Mouse (Mus musculus) hindbrain, embryonic 12.5 days (tissue): Measurements from ENCODE around the gene Plxnb2. TPM values are rescaled to one million over a fixed set of nuclear protein-coding genes. Genes with fewer than 3 reads are reported as not detected.

Source experiments
- ATAC-seq: fragments of 200-750 bp; cut with Nextera tagmentation; 2 replicates; pipeline ENCODE4 v1.8.0; 2017; ENCODE audit warnings: moderate TSS enrichment; ENCODE audit not compliant: low FRiP score
- H3K27ac ChIP-seq: fragments of 300-500 bp; sonication (generic); 2 replicates; pipeline ENCODE4 v1.5.1; 2016; ENCODE audit warnings: mild to moderate bottlenecking
- H3K27me3 ChIP-seq: fragments of 300-500 bp; sonication (generic); 2 replicates; pipeline ENCODE4 v1.6.1; 2016; ENCODE audit warnings: mild to moderate bottlenecking
- H3K36me3 ChIP-seq: fragments of 300-500 bp; sonication (generic); 2 replicates; pipeline ENCODE4 v1.6.1; 2016; ENCODE audit warnings: mild to moderate bottlenecking
- H3K4me1 ChIP-seq: fragments of 300-500 bp; sonication (generic); 2 replicates; pipeline ENCODE4 v1.6.1; 2016
- H3K4me2 ChIP-seq: fragments of 300-500 bp; sonication (generic); replicated peaks from 2 replicates; pipeline ENCODE4 v1.6.1; 2016; ENCODE audit warnings: mild to moderate bottlenecking
- H3K4me3 ChIP-seq: fragments of 300-500 bp; sonication (generic); 2 replicates; pipeline ENCODE4 v1.5.1; 2016; ENCODE audit warnings: mild to moderate bottlenecking
- H3K9ac ChIP-seq: fragments of 300-500 bp; sonication (generic); 2 replicates; pipeline ENCODE4 v1.6.1; 2016; ENCODE audit warnings: mild to moderate bottlenecking, moderate library complexity
- H3K9me3 ChIP-seq: fragments of 300-500 bp; sonication (generic); replicated peaks from 2 replicates; pipeline ENCODE4 v1.6.1; 2016; ENCODE audit warnings: mild to moderate bottlenecking
- WGBS: fragments of 180-500 bp; shearing (Covaris S2); methylation state at CpG from one replicate; pipeline ENCODE4 v1.1.7; 2016; 5-methylcytosine and 5-hydroxymethylcytosine counted together
- polyA plus RNA-seq: library from polyadenylated mRNA; unstranded; fragments of >200 nt; fragmentation: Nextera tagmentation; extraction: Ambion mirVana; gene quantifications from 2 replicates; pipeline ENCODE4 v1.2.1, GENCODE M21; 2016

The Plxnb2 gene
- polyA plus RNA-seq, 1 experiment from 2014 or later = 167 TPM

- no peak for ATAC-seq
- H3K36me3 ChIP-seq = peaks cover 37% of the 10 kb centered on the region
- H3K4me2 ChIP-seq = peak overlapping the region; percentile 64
- H3K27me3 ChIP-seq = peaks cover 32% of the 10 kb centered on the region
- H3K9me3 ChIP-seq = no peaks in the 10 kb centered on the region
- H3K9ac ChIP-seq = no peak overlapping the region
- 82% methylated on average over 24 of the region's 24 CpGs for WGBS
- peak overlapping the region; percentile 58; the same call in 1 of the 2 replicates for H3K4me3 ChIP-seq
- H3K4me1 ChIP-seq = peaks cover 33% of the 10 kb centered on the region
- no peak overlapping the region for H3K27ac ChIP-seq
Observed at GRCm38 (mm10) chr15:89145813-89146350, 34.7 kb downstream of the Plxnb2 start.

- 85% methylated on average over 11 of the region's 11 CpGs for WGBS
- Histone ChIP-seq H3K4me3 (no peak overlapping the region), H3K36me3 (peaks cover 37% of the 10 kb centered on the region), H3K27ac (no peak overlapping the region), H3K4me2 (no peak overlapping the region), H3K9me3 (no peaks in the 10 kb centered on the region), H3K27me3 (peaks cover 37% of the 10 kb centered on the region), H3K4me1 (peaks cover 37% of the 10 kb centered on the region), H3K9ac (no peak overlapping the region)
- ATAC-seq = no peak
Observed at GRCm38 (mm10) chr15:89144965-89145364, 35.6 kb downstream of the Plxnb2 start.

GRCm38 (mm10) chr15:89143134-89143533 lies 37.5 kb downstream of the Plxnb2 start:
- WGBS = 87% methylated on average over 2 of the region's 2 CpGs
- peaks cover 40% of the 10 kb centered on the region for H3K4me1 ChIP-seq
- no peak for ATAC-seq

GRCm38 (mm10) chr15:89141905-89142304 lies 38.7 kb downstream of the Plxnb2 start:
- Histone ChIP-seq H3K27ac (no peak overlapping the region), H3K36me3 (peaks cover 37% of the 10 kb centered on the region), H3K4me2 (no peak overlapping the region), H3K9me3 (no peaks in the 10 kb centered on the region), H3K4me3 (no peak overlapping the region), H3K27me3 (peaks cover 37% of the 10 kb centered on the region), H3K4me1 (peaks cover 34% of the 10 kb centered on the region), H3K9ac (no peak overlapping the region)
- 72% methylated on average over 4 of the region's 4 CpGs for WGBS
- no peak for ATAC-seq

More at GRCm38 (mm10) chr15:89143134-89143533, 37.5 kb downstream of the Plxnb2 start:
- no peak overlapping the region for H3K4me2 ChIP-seq
- no peak overlapping the region for H3K4me3 ChIP-seq
- no peak overlapping the region for H3K9ac ChIP-seq
- no peak overlapping the region for H3K27ac ChIP-seq
- no peaks in the 10 kb centered on the region for H3K9me3 ChIP-seq
- peaks cover 46% of the 10 kb centered on the region for H3K27me3 ChIP-seq
- H3K36me3 ChIP-seq = peaks cover 37% of the 10 kb centered on the region

GRCm38 (mm10) chr15:89141443-89141842 lies 39.1 kb downstream of the Plxnb2 start:
- Histone ChIP-seq H3K27ac (no peak overlapping the region), H3K27me3 (peaks cover 37% of the 10 kb centered on the region), H3K4me3 (0 out of 2 replicates have a peak overlapping the region, but pooled peaks have one; percentile 52), H3K9me3 (no peaks in the 10 kb centered on the region), H3K4me1 (peaks cover 29% of the 10 kb centered on the region), H3K4me2 (no peak overlapping the region), H3K9ac (no peak overlapping the region), H3K36me3 (peaks cover 37% of the 10 kb centered on the region)
- no peak for ATAC-seq
- 33% methylated on average over 5 of the region's 5 CpGs for WGBS

GRCm38 (mm10) chr15:89140659-89141252 lies 39.8 kb downstream of the Plxnb2 start, which contains the start of gene Mapk12:
Mapk12 (minus strand) TSS chr15:89140703.
- peaks cover 35% of the 10 kb centered on the region for H3K36me3 ChIP-seq
- H3K4me1 ChIP-seq = peaks cover 23% of the 10 kb centered on the region
- H3K9me3 ChIP-seq = no peaks in the 10 kb centered on the region
- H3K4me3 ChIP-seq = peak within 1 kb of the TSS; percentile 52
- H3K27ac ChIP-seq = no peak within 1 kb of the TSS
- peak; percentile 72 for ATAC-seq
- under 1% methylated on average over 21 of the region's 21 CpGs for WGBS
- peak within 1 kb of the TSS; percentile 68 for H3K9ac ChIP-seq
- H3K4me2 ChIP-seq = peak within 1 kb of the TSS; percentile 97
- H3K27me3 ChIP-seq = peaks cover 33% of the 10 kb centered on the region

- Histone ChIP-seq H3K27me3 (peaks cover 28% of the 10 kb centered on the region), H3K9ac (peak overlapping the region; percentile 68), H3K36me3 (peaks cover 29% of the 10 kb centered on the region), H3K9me3 (no peaks in the 10 kb centered on the region), H3K4me1 (peaks cover 23% of the 10 kb centered on the region), H3K27ac (no peak overlapping the region), H3K4me2 (peak overlapping the region; percentile 97), H3K4me3 (peak overlapping the region; percentile 52)
- WGBS = under 1% methylated on average over 48 of the region's 53 CpGs
- ATAC-seq = peak; percentile 55
Observed at GRCm38 (mm10) chr15:89140048-89140658, 40.4 kb downstream of the Plxnb2 start.

- H3K36me3 ChIP-seq = peaks cover 13% of the 10 kb centered on the region
- H3K4me1 ChIP-seq = peaks cover 23% of the 10 kb centered on the region
- peaks cover 28% of the 10 kb centered on the region for H3K27me3 ChIP-seq
- no peaks in the 10 kb centered on the region for H3K9me3 ChIP-seq
- no peak overlapping the region for H3K9ac ChIP-seq
- no peak overlapping the region for H3K4me3 ChIP-seq
- WGBS = 89% methylated on average over 6 of the region's 6 CpGs
- no peak for ATAC-seq
- H3K4me2 ChIP-seq = no peak overlapping the region
- no peak overlapping the region for H3K27ac ChIP-seq
Observed at GRCm38 (mm10) chr15:89138531-89138930, 42.1 kb downstream of the Plxnb2 start.

- no peak overlapping the region for H3K9ac ChIP-seq
- H3K9me3 ChIP-seq = no peaks in the 10 kb centered on the region
- WGBS = 83% methylated on average over 7 of the region's 7 CpGs
- H3K4me1 ChIP-seq = peaks cover 23% of the 10 kb centered on the region
- H3K4me2 ChIP-seq = no peak overlapping the region
- no peak for ATAC-seq
- H3K4me3 ChIP-seq = no peak overlapping the region
- H3K36me3 ChIP-seq = peaks cover 8% of the 10 kb centered on the region
- H3K27me3 ChIP-seq = peaks cover 28% of the 10 kb centered on the region
- H3K27ac ChIP-seq = no peak overlapping the region
Observed at GRCm38 (mm10) chr15:89138046-89138405, 42.6 kb downstream of the Plxnb2 start.

GRCm38 (mm10) chr15:89137378-89138045 lies 43.1 kb downstream of the Plxnb2 start:
- Histone ChIP-seq H3K4me3 (no peak overlapping the region), H3K36me3 (peaks cover 3% of the 10 kb centered on the region; the same call in 1 of the 2 replicates), H3K27ac (no peak overlapping the region), H3K4me1 (peaks cover 23% of the 10 kb centered on the region), H3K9me3 (no peaks in the 10 kb centered on the region), H3K9ac (no peak overlapping the region), H3K27me3 (peaks cover 28% of the 10 kb centered on the region), H3K4me2 (no peak overlapping the region)
- ATAC-seq = no peak
- WGBS = 74% methylated on average over 11 of the region's 11 CpGs

GRCm38 (mm10) chr15:89136461-89137155 lies 44.0 kb downstream of the Plxnb2 start:
- Histone ChIP-seq H3K4me2 (no peak overlapping the region), H3K27me3 (peaks cover 23% of the 10 kb centered on the region), H3K4me3 (no peak overlapping the region), H3K36me3 (no peaks in the 10 kb centered on the region), H3K9me3 (no peaks in the 10 kb centered on the region), H3K9ac (no peak overlapping the region), H3K27ac (no peak overlapping the region), H3K4me1 (peaks cover 23% of the 10 kb centered on the region)
- ATAC-seq = no peak
- WGBS = 96% methylated on average over 4 of the region's 5 CpGs

- ATAC-seq = no peak
- peaks cover 16% of the 10 kb centered on the region for H3K4me1 ChIP-seq
- H3K27ac ChIP-seq = no peak overlapping the region
- no peaks in the 10 kb centered on the region for H3K36me3 ChIP-seq
- H3K4me2 ChIP-seq = no peak overlapping the region
- WGBS = 93% methylated on average over 3 of the region's 3 CpGs
- no peaks in the 10 kb centered on the region for H3K9me3 ChIP-seq
- H3K9ac ChIP-seq = no peak overlapping the region
- H3K4me3 ChIP-seq = no peak overlapping the region
- H3K27me3 ChIP-seq = no peaks in the 10 kb centered on the region
Observed at GRCm38 (mm10) chr15:89131316-89131715, 49.3 kb downstream of the Plxnb2 start.
